Mouse (Mus musculus): ENCODE measurements at regions not wholly inside any gene's neighbourhood (a gene's known extent, or its start where the extent isn't known, plus 50 kb on each side); places are given as distances from the start of the nearest gene placed in this dataset.
A peak's percentile ranks its signal among the peaks of the same experiment; 100 is the strongest.

DNA sequence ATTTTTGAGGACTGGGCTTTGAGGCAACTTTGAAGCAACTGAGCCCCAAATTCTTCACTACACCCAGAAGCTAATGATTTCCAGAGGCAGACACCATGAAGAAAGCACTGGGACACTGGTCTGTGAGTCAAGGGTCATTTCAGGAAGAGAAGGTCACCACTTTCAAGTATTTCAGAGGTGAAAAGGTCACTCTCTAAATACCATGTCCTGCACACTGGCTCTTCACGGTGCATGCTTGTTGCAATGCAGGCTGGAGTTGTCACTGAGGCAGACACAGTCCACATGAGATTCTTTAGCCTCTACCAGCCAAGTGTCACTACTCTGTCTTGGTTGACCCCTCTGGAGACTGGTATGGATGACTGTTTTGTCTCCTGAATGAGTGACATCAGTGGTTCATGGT is 320.7 kb upstream of the Npvf start:
- no peak for DNase-seq

DNA sequence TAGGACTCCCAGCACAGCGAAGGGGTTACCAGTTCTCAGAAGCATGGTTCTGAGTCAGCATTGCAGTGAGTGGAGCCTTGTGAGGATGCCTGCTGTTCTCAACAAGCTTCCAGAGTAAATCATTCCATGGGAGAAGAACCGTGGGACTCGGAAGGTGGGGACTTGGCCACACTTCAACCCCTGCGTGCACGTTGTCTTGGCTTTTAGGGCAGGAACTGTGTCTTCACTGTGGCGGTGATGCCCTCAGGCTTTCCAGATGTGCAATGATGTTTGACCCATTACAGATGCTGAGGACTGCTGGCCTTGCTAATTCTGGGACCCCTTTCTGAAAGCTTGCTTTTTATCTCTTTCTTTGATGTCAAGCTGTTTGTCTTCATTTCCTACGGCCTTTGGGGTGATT is 322.7 kb upstream of the Npvf start:
- DNase-seq = no peak

DNA sequence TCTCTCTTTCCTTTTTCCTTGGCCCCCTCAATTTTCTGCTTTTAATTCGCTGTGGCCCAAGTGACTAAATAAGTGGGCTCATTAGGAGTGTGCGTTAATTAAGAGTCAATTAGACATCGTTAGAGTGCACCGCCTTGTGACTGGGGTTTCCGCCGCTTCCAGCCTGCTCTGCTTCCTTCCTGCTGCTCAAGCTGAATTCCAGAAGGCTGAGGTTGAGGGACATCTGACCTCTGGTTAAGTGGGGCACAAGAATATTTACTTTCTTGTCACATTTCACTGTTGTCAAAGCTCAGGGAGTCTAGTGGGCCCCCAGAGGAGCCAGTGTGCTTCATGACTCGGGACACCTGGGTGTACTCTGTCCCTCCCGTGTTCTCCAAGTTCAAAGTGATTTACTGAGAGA is 323.1 kb upstream of the Npvf start:
- peak; percentile 22 for DNase-seq

DNA sequence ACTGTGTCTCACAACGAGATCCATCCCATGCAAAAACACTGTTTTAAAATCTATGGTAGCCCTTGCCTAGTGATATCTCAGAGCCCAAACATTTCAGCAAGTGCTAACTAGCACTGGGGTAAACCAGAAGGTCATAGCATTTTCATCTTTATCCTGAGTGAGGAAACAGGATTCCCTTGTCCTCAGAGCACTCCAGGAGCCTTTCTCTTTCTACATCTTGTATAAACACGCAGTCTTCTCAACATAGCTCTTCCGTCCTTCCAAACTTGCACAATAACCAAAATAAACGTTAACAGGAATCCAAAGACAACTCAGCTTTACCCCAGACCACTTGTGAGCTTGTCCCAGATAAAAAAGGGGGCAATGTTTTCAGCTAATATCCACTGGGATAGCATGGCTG is 323.8 kb upstream of the Npvf start:
- DNase-seq = no peak

DNA sequence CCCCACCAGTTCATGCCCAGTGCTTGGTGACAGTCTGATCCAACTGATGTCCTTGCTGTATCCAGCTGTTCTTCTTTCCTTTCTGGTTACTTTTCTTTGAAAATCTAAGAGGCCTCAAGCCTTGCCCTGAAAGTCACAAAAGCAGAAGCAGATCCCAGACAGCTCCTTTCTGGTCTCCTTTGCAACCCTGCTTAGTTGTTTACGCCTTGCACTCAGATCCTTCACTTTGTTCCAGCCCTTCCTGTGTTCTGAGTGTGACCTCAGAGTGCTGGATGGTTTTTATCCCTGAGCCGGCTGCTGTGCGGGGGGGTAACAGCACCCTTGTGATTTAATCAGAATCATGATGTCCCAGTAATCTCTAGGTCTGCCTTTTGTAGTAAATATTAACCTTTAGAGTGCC is 324.3 kb upstream of the Npvf start:
- peak; percentile 24 for DNase-seq

DNA sequence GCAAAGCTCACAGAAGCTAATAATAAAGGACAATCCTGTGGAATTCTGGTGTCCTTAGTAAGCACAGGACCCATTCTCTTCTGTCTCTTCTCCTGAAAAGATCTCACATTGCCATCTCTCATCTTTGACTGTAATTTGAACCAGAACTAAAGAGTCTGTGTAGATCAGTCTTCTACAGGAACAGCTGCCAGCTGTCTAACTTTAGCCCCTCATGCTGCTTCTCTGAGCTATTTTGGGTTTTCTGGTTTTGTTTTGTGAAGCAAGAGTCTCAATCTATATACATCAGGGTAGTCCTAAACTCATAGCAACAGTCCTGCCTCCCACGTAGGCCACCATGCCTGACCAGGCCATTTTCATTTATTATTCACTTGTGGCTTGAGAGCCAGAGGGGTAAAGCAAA is 325.5 kb upstream of the Npvf start:
- no peak for DNase-seq

DNA sequence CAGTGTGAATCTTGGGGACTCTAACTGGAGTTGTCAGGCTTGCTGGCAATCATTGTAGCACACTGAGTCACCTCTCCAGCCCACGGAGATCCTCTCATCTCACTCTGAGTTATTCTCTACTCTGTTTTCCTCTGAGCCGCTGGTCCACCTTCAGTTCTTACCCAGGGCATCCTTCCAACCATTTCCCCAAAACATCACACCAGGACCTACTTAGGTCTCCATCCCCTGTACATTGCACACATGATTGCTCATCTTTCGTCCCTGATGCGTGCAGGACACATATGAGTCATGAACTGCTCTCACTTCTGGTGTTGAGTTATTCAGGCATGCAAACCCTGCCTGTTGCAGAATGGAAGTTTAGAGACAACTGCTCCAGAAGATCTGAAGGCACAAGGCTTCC is 326.1 kb upstream of the Npvf start:
- DNase-seq = no peak

DNA sequence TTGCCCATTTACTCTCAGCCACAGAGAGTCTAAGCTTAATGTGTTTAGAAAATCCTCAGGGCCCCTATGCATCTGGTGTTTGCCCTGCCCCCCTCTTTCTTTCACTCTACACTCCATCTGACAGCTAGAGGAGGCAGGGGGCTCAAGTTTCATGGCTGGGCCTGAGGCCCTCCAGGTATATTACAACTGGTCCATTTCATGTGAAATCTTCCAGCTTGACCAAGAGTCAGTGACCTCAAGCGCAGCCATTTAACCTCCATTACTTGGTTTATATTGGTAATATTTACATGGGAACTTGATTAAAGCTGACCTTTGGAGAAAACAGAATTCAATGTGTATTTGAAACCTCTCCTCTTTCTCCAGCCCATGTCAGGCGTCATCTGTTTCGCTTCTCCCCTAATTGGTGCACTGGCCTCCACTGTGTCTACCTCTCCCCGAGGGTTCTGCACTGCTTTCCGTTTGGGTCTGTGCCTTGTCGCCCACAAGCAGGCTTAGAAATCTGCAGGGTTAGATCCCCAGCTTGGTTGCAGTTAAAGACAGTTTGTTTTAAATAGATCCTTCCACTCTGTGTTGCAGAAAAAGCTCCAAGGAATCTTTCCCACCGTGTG is 327.6 kb upstream of the Npvf start:
- DNase-seq = no peak

DNA sequence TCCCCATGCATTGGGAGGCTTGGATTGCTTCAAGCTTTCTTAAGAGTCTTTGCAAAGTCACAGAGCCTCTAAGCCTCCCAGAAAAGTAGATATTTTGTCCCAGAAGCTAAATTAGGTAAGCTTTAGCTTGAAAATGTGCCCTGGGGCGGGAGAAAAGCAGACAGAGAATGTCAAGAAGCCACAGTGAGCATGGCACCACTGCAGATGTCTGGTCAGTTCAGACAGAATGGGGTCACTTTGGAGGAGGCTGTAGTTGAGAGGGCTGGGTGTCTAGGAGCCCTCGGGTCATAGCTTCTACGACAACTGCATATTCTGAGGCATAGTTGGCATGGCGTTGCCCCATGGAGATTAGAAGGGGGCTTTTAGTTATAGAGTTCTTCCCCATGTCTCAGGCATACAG is 328.6 kb upstream of the Npvf start:
- no peak for DNase-seq

DNA sequence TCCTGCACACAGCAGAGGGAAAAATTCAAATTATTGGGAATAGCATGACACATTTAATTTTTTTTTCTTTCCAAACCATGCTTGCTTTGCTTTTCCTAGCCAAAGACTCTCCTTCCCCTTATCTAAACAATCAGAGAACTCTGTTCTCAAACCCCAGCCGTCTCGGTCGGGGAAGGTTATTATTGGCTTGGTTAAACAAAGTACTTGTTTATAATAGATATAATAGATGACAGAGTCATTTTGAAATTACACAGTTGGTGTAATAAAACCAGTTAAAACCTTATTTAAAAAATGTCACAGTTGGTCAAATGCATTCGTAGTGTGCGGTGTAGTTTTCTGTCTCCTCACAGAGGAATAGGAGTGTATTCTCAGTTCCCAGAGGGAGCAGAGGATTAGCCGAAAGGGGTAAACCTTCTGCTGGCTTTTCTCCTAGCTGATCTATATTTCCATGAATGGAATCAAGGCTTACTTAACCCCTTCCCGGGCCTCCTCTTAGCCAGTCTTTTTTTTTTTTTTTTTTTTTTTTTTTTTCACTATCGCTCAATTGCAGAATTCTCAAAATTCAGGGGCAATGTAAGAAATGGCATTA is 329.4 kb upstream of the Npvf start:
- no peak for DNase-seq

DNA sequence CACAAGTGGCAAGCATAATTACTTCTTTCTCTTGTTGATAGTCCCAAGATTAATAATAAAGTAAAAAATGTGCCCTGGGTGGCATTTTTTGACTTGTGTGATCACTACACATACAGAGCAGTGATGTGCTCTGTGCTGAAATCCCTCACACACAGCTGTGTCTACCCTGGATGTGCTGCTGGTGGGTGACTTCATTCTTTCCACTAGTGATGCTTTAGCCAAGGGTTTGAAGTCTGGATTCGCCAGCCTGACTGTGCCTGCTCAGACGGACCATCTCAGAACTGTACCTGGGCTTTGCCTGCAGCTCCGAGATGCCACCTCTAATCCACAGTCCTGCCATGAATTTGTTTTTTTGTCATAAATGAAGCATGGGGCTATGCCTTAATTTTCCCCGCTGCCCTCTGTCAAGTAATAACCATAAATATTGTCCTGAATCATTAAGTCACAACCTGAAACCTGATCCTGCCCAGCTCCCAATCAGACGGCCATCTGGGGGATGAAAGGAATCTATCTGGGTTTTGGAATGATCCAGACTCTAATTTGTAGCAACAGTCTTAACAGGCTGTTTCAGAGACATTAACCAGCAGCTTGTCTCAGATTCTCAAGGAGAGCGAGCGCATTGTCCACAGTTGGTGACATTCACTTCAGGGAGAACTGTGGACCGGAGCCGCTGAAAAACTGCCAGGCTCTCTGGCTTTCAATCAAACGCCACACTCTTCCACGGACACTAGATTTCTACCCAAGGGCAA is 330.1 kb upstream of the Npvf start:
- DNase-seq = no peak

DNA sequence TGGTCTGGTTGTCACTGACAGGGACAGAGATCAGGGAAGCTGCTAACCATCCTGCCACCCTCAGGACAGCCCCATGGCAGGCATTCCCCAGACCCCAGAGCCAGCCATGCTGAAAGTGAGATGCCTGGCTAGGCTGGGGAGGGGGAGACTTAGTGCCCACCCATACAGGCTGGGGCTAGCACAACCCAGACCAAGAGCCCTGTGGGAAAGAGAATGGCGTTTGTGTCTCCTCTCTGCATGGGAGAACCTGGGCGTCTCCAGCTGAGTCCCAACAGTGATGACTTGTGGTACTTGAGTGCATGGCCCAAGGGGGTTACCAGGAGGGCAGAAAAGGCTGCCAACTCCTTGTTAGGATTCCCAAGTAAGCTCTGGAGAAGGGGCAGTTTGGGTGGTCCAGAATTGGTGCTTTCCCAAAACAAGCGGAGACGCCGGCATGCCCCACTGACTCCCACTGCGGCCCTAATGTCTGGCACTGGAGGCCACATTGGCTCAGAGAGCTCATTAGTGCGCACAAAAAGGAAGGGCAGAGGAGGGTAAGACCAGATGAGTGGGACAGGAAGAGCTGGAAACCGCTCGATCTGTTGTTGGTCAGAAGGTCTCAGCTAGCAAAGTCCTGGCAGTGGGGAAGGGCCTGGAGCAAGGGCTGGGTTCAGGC is 332.2 kb upstream of the Npvf start:
- no peak for DNase-seq

DNA sequence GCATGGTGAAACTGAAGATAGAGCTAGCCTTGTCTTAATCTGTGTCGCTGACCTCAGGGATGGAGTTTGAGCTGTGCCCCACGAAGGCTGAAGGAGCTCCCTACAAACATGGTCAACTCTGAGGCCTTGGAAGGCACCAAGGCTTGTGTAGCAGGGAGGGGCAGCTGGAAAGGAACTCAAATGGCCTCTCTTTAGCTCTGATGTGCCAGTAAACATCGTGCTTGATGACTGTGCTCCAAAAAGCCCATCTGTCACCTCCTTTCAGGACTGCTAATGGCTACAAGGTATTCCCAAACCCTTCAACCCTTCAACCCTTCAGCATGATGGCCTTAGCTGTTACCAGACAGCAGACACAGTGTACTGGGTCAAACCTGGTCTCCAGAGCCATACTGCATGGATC is 334.3 kb upstream of the Npvf start:
- no peak for DNase-seq

DNA sequence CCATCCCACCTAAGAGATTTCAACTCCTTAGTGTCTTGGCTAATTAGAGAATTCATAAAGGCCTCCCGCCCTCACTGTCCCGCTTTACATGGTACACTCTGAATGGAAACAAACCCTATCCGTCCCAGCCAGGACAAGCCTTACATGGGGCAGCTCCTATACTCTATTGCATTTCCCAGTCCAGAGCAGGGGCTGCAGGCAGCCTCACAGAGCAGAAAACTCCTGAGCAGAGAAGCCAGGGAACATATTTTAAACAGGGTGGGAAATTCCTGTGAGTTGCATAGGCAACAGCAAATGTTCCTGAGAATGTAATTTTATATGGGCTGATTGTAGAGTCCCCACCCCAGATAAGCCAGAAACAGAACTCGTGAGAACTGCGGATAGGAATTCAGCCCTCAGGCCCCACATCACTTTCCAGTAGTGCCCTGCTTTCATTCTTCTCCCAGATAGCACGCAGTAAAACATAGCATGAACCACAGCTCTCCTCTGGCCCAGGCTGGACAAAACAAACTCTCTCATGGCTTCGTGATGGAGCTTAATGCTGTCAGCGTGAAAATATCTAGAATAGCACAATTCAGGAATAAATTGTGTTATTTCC is 337.4 kb upstream of the Npvf start:
- DNase-seq = no peak

DNA sequence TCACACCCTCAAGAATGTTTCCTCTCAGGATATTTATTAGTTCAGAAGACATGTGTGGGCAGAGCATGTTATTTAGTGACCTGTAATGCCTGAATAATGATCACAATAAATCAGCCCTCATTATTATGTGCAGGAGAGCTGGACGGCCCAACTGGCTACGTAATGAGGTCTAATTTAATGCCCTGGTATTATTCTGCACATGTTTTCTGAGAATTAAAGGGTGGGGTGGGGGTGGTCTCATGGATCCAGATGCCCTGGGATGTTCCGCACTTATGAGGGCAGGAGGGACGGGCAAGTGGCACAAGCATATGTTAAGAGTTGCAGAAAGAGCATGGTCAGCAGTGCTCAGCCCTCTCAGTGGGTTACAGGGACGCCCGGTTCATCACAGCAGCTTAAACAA is 339.7 kb upstream of the Npvf start:
- no peak for DNase-seq

DNA sequence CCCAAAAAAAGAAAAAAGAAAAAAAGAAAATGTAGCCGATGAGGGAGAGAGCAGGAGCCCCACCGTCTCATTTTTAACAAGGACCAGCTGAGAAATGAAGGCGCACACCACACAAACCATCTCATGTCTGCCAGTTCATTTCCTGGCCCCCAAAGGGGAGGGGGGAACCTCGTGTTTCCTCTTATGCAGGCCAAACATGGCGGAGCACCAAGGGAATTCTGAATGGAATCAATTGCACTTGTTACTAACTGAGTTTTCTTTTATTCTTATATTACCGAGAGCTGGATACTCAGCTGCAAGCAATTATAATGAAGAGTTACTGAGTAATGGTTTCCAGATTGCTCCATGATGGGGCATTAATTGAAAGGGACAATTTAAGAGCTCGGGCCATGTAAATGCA is 348.5 kb upstream of the Npvf start:
- no peak for DNase-seq

DNA sequence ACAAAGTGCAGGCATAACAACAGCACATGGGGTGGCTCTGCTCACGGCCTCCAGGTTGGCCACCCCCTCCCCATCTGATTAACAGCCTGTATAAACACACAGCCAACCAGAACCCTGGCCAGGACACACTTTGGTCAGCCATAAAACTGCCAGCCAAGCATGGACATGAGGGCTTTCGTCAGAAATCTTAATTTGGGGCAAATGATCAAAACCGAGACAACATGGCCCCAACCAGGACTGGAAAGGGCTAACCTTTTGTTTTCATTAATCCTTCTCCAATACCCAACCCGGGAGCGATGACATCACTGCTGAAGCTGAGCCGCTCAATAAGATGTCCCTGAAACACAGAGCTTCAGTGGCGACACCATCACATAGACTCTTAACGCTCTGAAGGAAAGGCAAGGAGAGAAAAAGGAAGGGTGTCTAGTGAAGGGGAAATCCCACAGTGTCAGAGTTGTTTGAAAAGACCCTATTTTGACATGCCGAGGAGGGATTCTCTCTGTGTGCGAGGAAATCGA is 351.9 kb upstream of the Npvf start:
- DNase-seq = no peak

DNA sequence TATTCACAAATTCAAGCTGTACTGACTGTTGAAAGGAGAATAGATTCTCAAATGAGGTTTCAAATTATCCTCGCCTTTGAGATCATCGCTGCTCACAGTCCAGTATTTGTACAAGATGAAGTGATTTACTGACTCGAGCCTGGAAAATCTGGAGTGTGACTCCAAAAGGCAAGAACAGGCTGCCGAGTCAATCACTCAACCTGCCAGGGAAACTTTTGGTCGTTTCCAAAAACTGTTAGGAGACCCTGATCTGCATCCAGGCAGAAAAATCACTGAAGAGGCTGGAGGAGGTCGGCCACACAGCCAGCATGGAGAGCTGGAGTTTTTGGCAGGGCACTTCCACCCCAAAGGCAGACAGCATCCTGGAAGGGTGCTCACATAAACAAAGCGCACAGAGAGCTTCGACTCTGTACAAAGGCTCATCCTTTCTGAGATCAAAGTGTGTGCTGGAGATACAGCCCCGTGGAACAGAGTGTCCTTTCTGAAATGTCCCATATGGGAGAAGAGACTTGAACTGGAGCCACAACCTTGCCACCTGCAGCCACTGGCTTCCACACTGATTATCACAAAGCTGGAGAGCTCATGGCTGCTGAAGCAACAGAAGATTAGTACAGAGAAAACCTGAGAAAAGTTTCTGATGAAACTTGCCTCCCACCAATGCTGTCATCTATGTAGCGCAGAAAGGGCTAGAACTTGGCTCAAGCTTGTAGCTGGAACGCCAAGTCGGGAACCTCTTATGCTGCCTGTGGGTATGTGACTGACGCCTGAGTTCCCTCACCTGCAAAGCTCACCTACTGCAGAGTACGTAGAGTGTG is 355.5 kb upstream of the Npvf start:
- no peak for DNase-seq

DNA sequence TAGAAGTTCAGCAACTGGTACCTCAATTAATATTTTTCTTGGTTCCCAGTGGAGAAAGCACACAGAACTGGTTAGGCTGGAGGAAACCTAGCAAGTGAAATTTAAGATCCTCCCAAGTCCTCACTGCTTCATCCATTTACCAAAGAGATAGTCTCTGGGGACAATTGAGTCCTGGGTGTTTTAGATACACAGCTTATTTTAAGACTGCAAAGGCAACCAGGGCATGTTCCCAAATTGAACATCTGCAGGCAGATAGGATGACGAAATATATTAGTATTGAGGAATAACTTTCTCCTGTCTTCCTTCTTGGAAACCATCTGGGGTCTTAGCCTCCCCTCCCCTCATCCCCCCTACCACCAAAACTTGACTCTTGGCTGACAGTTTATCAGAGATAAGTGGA is 356.3 kb upstream of the Npvf start:
- DNase-seq = no peak

DNA sequence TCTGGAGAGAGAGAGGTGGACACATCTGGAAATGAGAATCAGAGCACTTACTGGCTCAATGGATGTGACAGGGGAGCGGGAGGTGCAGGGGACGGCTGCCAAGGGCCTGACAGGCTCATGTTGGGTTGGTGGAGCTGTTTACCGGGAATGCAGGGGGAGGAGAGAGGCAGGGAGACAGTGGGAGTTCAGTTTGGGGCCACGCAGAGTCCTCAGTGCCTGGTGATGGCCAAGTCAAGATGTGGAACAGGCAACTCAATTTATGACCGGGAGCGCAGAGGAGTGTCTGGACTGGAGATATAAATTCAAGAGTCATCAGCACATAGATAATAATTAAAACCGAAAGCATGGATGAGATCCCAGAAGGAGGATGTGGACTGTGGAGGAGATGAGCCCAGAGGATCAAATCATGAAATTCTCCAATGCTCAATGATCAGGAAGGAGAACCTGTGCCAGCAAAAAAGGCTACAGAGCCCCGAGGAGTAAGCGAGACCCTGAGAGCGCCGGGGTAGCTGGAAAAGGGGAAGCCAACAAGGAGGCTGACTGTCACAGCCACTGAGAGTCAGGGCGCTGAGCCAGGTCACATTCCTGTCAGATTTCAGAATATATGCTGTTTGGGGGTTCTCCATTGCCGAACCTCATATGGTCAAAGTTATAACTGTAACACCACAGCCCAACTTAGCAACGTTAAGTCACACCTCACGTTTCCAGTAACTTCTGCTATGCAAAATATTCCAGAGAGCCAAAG is 358.0 kb upstream of the Npvf start:
- peak; percentile 9 for DNase-seq

DNA sequence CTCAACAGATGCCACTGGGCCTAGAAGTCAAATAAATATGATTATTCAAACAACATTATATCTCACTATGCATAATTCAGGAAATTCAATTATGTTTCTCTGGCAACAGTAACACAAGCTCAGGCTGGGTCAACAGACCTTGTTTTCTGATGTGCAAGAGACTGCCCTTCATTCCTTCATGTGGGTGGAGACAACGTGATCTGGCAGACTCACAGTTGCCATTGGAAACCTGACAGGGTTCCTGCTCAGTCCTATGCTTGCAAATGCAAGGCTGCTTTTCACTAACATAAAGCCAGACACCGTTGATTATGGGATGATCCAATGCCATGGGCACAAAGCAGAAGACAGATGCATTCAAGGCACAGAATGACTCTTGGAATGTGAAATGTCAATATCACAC is 361.5 kb upstream of the Npvf start:
- no peak for DNase-seq
